Mouse (Mus musculus): ENCODE results near the gene Atp6v0d1. TPM values are rescaled to one million over a fixed set of nuclear protein-coding genes. Genes with fewer than 3 reads are reported as not detected.
A peak's percentile ranks its signal among the peaks of the same experiment; 100 is the strongest.
"Not testable (repeated sequence)": the region's sequence is repeated elsewhere in the genome, so short reads cannot be mapped to it uniquely, and the experiment has no call there.

Atp6v0d1 gene
- polyA plus RNA-seq, 1 experiment from 2014 or later, result 140 TPM

GRCm38 (mm10) chr8:105565401-105565881 is 406 bp downstream of the Atp6v0d1 start:
- Histone ChIP-seq H3K27me3 (replicated peaks; ENCODE audit: control insufficient read depth, insufficient read depth, low read length) (no peaks in the 10 kb centered on the region), H3K27ac (ENCODE audit: low read depth, low read length) (peak overlapping the region; percentile 86), H3K9ac (ENCODE audit: low read depth, low read length) (peak overlapping the region; percentile 86), H3K4me1 (replicated peaks; ENCODE audit: control insufficient read depth, insufficient read depth, low read length) (no peaks in the 10 kb centered on the region), H3K4me2 (replicated peaks; ENCODE audit: low read depth) (peak overlapping the region; percentile 91), H3K36me3 (ENCODE audit: control insufficient read depth, insufficient read depth) (no peaks in the 10 kb centered on the region), H3K9me3 (ENCODE audit: control insufficient read depth) (no peaks in the 10 kb centered on the region), H3K4me3 (ENCODE audit: low read depth, low read length) (peak overlapping the region; percentile 89)
- no peak; the same call in 1 of the 2 replicates for TF ChIP-seq CTCF (IDR thresholded peaks at IDR 0.05; ENCODE audit: low read depth)
- under 1% methylated on average over 31 of the region's 31 CpGs for WGBS
- ATAC-seq, result peak; percentile 63

GRCm38 (mm10) chr8:105564573-105565229 is 1.1 kb downstream of the Atp6v0d1 start:
- H3K4me2 ChIP-seq (replicated peaks; ENCODE audit: low read depth), result peak overlapping the region; percentile 91
- H3K9ac ChIP-seq (ENCODE audit: low read depth, low read length), result peak overlapping the region; percentile 86; the same call in 1 of the 2 replicates
- not testable (repeated sequence) for H3K4me1 ChIP-seq (replicated peaks; ENCODE audit: control insufficient read depth, insufficient read depth, low read length); ATAC-seq; H3K9me3 ChIP-seq (ENCODE audit: control insufficient read depth); H3K27me3 ChIP-seq (replicated peaks; ENCODE audit: control insufficient read depth, insufficient read depth, low read length); H3K36me3 ChIP-seq (ENCODE audit: control insufficient read depth, insufficient read depth)
- peak overlapping the region; percentile 86; the same call in 1 of the 2 replicates for H3K27ac ChIP-seq (ENCODE audit: low read depth, low read length)
- peak overlapping the region; percentile 89 for H3K4me3 ChIP-seq (ENCODE audit: low read depth, low read length)
- 67% methylated on average over 9 of the region's 9 CpGs for WGBS

DNA sequence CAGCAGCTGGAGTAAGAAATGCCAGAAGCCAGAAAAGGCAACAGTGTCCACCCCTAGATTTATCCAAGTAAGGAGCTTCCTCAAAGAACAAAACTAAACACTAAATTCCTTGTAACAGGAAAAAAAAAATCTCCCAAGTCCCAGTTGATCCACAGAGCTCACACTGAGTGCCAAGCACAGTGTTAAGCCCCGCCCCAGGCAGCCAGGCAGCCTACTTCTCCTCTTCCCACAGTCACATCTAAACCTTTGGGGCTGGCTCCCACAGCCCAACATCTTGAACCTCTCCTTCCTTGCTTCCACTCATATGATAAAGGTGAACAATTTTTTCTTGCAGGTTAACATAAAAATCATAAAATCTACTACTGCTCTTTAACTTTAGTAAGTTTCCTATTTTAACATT is 2.0 kb downstream of the Atp6v0d1 start:
- no peaks in the 10 kb centered on the region for H3K4me1 ChIP-seq (replicated peaks; ENCODE audit: control insufficient read depth, insufficient read depth, low read length)
- no peak for ATAC-seq
- peaks cover 9% of the 10 kb centered on the region for H3K36me3 ChIP-seq (ENCODE audit: control insufficient read depth, insufficient read depth)
- H3K9me3 ChIP-seq (ENCODE audit: control insufficient read depth), result no peaks in the 10 kb centered on the region
- no peak for TF ChIP-seq CTCF (IDR thresholded peaks at IDR 0.05; ENCODE audit: low read depth)
- WGBS, result 88% methylated on average over 1 of the region's 1 CpGs
- H3K9ac ChIP-seq (ENCODE audit: low read depth, low read length), result no peak overlapping the region
- peak overlapping the region; percentile 31; the same call in 1 of the 2 replicates for H3K27ac ChIP-seq (ENCODE audit: low read depth, low read length)
- H3K4me2 ChIP-seq (replicated peaks; ENCODE audit: low read depth), result peak overlapping the region; percentile 24
- no peak overlapping the region for H3K4me3 ChIP-seq (ENCODE audit: low read depth, low read length)
- H3K27me3 ChIP-seq (replicated peaks; ENCODE audit: control insufficient read depth, insufficient read depth, low read length), result no peaks in the 10 kb centered on the region

DNA sequence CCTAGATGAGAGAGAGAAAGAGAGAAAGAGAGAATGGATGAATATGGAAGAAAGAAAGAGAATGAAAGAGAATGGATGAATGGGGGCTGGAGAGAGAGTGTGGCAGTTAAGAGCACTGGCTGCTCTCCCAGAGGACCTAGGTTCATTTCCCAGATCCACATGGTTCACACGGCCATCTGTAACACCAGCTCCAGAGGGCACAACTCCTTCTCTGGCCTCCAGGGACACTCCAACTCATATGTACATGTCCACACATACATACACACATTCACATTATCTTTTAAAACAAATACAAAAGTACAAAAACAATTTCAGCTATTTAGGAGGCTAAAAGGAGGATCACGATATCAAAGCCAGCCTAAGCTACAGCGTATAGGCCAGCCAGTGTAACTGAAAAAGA is 3.0 kb downstream of the Atp6v0d1 start:
- ATAC-seq, result no peak
- Histone ChIP-seq H3K9ac (ENCODE audit: low read depth, low read length) (no peak overlapping the region), H3K4me3 (ENCODE audit: low read depth, low read length) (no peak overlapping the region), H3K9me3 (ENCODE audit: control insufficient read depth) (no peaks in the 10 kb centered on the region), H3K27ac (ENCODE audit: low read depth, low read length) (no peak overlapping the region), H3K4me1 (replicated peaks; ENCODE audit: control insufficient read depth, insufficient read depth, low read length) (no peaks in the 10 kb centered on the region), H3K36me3 (ENCODE audit: control insufficient read depth, insufficient read depth) (peaks cover 17% of the 10 kb centered on the region), H3K27me3 (replicated peaks; ENCODE audit: control insufficient read depth, insufficient read depth, low read length) (no peaks in the 10 kb centered on the region), H3K4me2 (replicated peaks; ENCODE audit: low read depth) (no peak overlapping the region)
- WGBS, result 83% methylated on average over 3 of the region's 3 CpGs
- TF ChIP-seq CTCF (IDR thresholded peaks at IDR 0.05; ENCODE audit: low read depth), result no peak

DNA sequence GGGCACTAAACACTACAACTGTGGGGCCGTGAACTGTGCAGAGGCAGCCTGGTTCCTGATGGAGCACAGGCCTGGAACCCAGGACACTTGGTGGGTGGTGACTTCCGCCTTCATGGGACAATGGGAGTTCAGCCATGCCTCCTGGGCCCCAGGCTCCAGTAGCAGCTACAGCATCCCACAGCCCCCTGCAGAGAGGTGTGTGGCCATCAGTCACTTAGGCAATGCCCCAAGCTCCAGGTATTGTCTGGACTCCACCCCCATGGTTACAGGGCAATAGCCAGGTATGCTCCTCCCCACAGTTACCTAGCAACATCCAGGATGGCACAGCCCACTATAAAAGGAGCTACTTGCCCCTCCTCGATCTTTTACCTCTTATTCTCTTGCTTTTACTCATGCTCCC is 10.6 kb downstream of the Atp6v0d1 start:
- Histone ChIP-seq H3K4me1 (replicated peaks; ENCODE audit: control insufficient read depth, insufficient read depth, low read length) (no peaks in the 10 kb centered on the region), H3K36me3 (ENCODE audit: control insufficient read depth, insufficient read depth) (peaks cover 21% of the 10 kb centered on the region), H3K9me3 (ENCODE audit: control insufficient read depth) (no peaks in the 10 kb centered on the region), H3K4me2 (replicated peaks; ENCODE audit: low read depth) (no peak overlapping the region), H3K27ac (ENCODE audit: low read depth, low read length) (no peak overlapping the region), H3K27me3 (replicated peaks; ENCODE audit: control insufficient read depth, insufficient read depth, low read length) (no peaks in the 10 kb centered on the region), H3K4me3 (ENCODE audit: low read depth, low read length) (no peak overlapping the region), H3K9ac (ENCODE audit: low read depth, low read length) (no peak overlapping the region)
- no peak for ATAC-seq
- no peak for TF ChIP-seq CTCF (IDR thresholded peaks at IDR 0.05; ENCODE audit: low read depth)
- WGBS, result 70% methylated on average over 3 of the region's 3 CpGs

- Histone ChIP-seq H3K9me3 (ENCODE audit: control insufficient read depth) (no peaks in the 10 kb centered on the region), H3K4me1 (replicated peaks; ENCODE audit: control insufficient read depth, insufficient read depth, low read length) (0 out of 2 replicates have a peak, but pooled peaks cover 4% of the 10 kb centered on the region), H3K4me3 (ENCODE audit: low read depth, low read length) (no peak overlapping the region), H3K27me3 (replicated peaks; ENCODE audit: control insufficient read depth, insufficient read depth, low read length) (no peaks in the 10 kb centered on the region), H3K36me3 (ENCODE audit: control insufficient read depth, insufficient read depth) (peaks cover 13% of the 10 kb centered on the region; the same call in 1 of the 2 replicates), H3K9ac (ENCODE audit: low read depth, low read length) (no peak overlapping the region), H3K4me2 (replicated peaks; ENCODE audit: low read depth) (no peak overlapping the region), H3K27ac (ENCODE audit: low read depth, low read length) (no peak overlapping the region)
- ATAC-seq, result no peak
- TF ChIP-seq CTCF (IDR thresholded peaks at IDR 0.05; ENCODE audit: low read depth), result peak; percentile 97
Observed at GRCm38 (mm10) chr8:105554087-105554486, 11.8 kb downstream of the Atp6v0d1 start.

Measured in intestine, postnatal 0 days (tissue).